Mouse (Mus musculus): Measurements from ENCODE around the gene App.

DNA sequence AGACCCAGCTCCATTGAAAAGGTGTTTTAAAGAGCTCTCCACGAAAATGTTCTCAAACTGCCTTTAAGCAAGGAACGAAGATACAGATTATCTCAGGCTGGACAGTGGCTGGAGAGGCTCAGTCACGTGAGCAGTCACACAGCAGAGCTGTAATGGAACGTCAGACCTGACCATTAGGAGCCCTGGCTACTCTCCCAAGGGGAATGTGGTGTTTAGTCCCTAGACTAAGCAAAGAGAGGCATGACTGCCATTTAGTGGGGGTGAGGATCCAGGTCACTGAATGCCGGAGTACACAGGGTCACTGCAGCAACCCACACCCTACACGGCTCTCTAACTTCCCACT, 199.4 kb downstream of the App start:
- no peak for TF ChIP-seq CTCF (IDR thresholded peaks at IDR 0.05; ENCODE audit: low read depth)
- TF ChIP-seq EP300 (IDR thresholded peaks at IDR 0.05; ENCODE audit: low read depth), result no peak
